Mouse (Mus musculus): ENCODE data around the gene Ercc6. TPM values are rescaled to one million over a fixed set of nuclear protein-coding genes. Genes with fewer than 3 reads are reported as not detected.

Ercc6 gene
- polyA plus RNA-seq, 1 experiment from 2014 or later: 32.4 TPM

GRCm38 (mm10) chr14:32501303-32501702 is 12.0 kb upstream of the Ercc6 start:
- H3K9me3 ChIP-seq: no peaks in the 10 kb centered on the region
- no peaks in the 10 kb centered on the region for H3K36me3 ChIP-seq
- no peak overlapping the region for H3K27ac ChIP-seq
- no peaks in the 10 kb centered on the region for H3K27me3 ChIP-seq
- H3K4me1 ChIP-seq (replicated peaks): no peaks in the 10 kb centered on the region
- 67% methylated on average over 2 of the region's 2 CpGs for WGBS
- H3K4me3 ChIP-seq (replicated peaks): no peak overlapping the region
- ATAC-seq: no peak
- no peak overlapping the region for H3K4me2 ChIP-seq (replicated peaks)
- no peak overlapping the region for H3K9ac ChIP-seq (replicated peaks)

GRCm38 (mm10) chr14:32502764-32503688 is 10.3 kb upstream of the Ercc6 start:
- ATAC-seq: no peak
- Histone ChIP-seq H3K9me3 (no peaks in the 10 kb centered on the region), H3K9ac (replicated peaks) (no peak overlapping the region), H3K4me2 (replicated peaks) (no peak overlapping the region), H3K4me1 (replicated peaks) (no peaks in the 10 kb centered on the region), H3K36me3 (no peaks in the 10 kb centered on the region), H3K27ac (no peak overlapping the region), H3K27me3 (no peaks in the 10 kb centered on the region), H3K4me3 (replicated peaks) (no peak overlapping the region)
- WGBS: 80% methylated on average over 9 of the region's 9 CpGs

- H3K4me1 ChIP-seq (replicated peaks): no peaks in the 10 kb centered on the region
- no peak overlapping the region for H3K4me2 ChIP-seq (replicated peaks)
- no peak for ATAC-seq
- H3K27ac ChIP-seq: no peak overlapping the region
- no peaks in the 10 kb centered on the region for H3K27me3 ChIP-seq
- no peak overlapping the region for H3K4me3 ChIP-seq (replicated peaks)
- no peaks in the 10 kb centered on the region for H3K9me3 ChIP-seq
- no peaks in the 10 kb centered on the region for H3K36me3 ChIP-seq
- no peak overlapping the region for H3K9ac ChIP-seq (replicated peaks)
- WGBS: 91% methylated on average over 1 of the region's 1 CpGs
Measured at GRCm38 (mm10) chr14:32503897-32504296, 9.4 kb upstream of the Ercc6 start.

GRCm38 (mm10) chr14:32506329-32506728 is 7.0 kb upstream of the Ercc6 start:
- H3K27me3 ChIP-seq: no peaks in the 10 kb centered on the region
- WGBS: 88% methylated on average over 10 of the region's 10 CpGs
- H3K9ac ChIP-seq (replicated peaks): no peak overlapping the region
- H3K4me3 ChIP-seq (replicated peaks): no peak overlapping the region
- ATAC-seq: no peak
- H3K4me2 ChIP-seq (replicated peaks): no peak overlapping the region
- no peaks in the 10 kb centered on the region for H3K9me3 ChIP-seq
- H3K4me1 ChIP-seq (replicated peaks): no peaks in the 10 kb centered on the region
- no peak overlapping the region for H3K27ac ChIP-seq
- no peaks in the 10 kb centered on the region for H3K36me3 ChIP-seq

GRCm38 (mm10) chr14:32507216-32507615 is 6.1 kb upstream of the Ercc6 start:
- 84% methylated on average over 4 of the region's 4 CpGs for WGBS
- Histone ChIP-seq H3K27ac (no peak overlapping the region), H3K9me3 (no peaks in the 10 kb centered on the region), H3K36me3 (no peaks in the 10 kb centered on the region), H3K4me2 (replicated peaks) (no peak overlapping the region), H3K27me3 (no peaks in the 10 kb centered on the region), H3K4me3 (replicated peaks) (no peak overlapping the region), H3K9ac (replicated peaks) (no peak overlapping the region), H3K4me1 (replicated peaks) (no peaks in the 10 kb centered on the region)
- ATAC-seq: no peak

- no peak overlapping the region for H3K9ac ChIP-seq (replicated peaks)
- 77% methylated on average over 10 of the region's 10 CpGs for WGBS
- no peak for ATAC-seq
Measured at GRCm38 (mm10) chr14:32508105-32508835, 5.1 kb upstream of the Ercc6 start.

GRCm38 (mm10) chr14:32509443-32509961 is 3.8 kb upstream of the Ercc6 start:
- Histone ChIP-seq H3K4me2 (replicated peaks) (no peak overlapping the region), H3K9ac (replicated peaks) (no peak overlapping the region), H3K36me3 (no peaks in the 10 kb centered on the region), H3K4me1 (replicated peaks) (peaks cover 7% of the 10 kb centered on the region), H3K9me3 (no peaks in the 10 kb centered on the region), H3K4me3 (replicated peaks) (no peak overlapping the region), H3K27ac (no peak overlapping the region), H3K27me3 (no peaks in the 10 kb centered on the region)
- 84% methylated on average over 6 of the region's 6 CpGs for WGBS
- no peak for ATAC-seq

More at GRCm38 (mm10) chr14:32508105-32508835, 5.1 kb upstream of the Ercc6 start:
- no peaks in the 10 kb centered on the region; the same call in 1 of the 2 replicates for H3K4me1 ChIP-seq (replicated peaks)
- no peak overlapping the region for H3K4me3 ChIP-seq (replicated peaks)
- no peaks in the 10 kb centered on the region for H3K27me3 ChIP-seq
- H3K4me2 ChIP-seq (replicated peaks): no peak overlapping the region
- H3K9me3 ChIP-seq: no peaks in the 10 kb centered on the region
- no peak overlapping the region for H3K27ac ChIP-seq
- no peaks in the 10 kb centered on the region for H3K36me3 ChIP-seq

GRCm38 (mm10) chr14:32512912-32513311 is 409 bp upstream of the Ercc6 start:
- peaks cover 20% of the 10 kb centered on the region for H3K36me3 ChIP-seq

GRCm38 (mm10) chr14:32516086-32516485 is 2.8 kb downstream of the Ercc6 start:
- no peaks in the 10 kb centered on the region for H3K9me3 ChIP-seq
- H3K4me1 ChIP-seq (replicated peaks): peaks cover 16% of the 10 kb centered on the region
- no peak overlapping the region for H3K9ac ChIP-seq (replicated peaks)
- peaks cover 48% of the 10 kb centered on the region for H3K36me3 ChIP-seq
- no peak overlapping the region for H3K4me2 ChIP-seq (replicated peaks)
- 100% methylated on average over 1 of the region's 1 CpGs for WGBS
- H3K27ac ChIP-seq: no peak overlapping the region
- H3K4me3 ChIP-seq (replicated peaks): no peak overlapping the region
- ATAC-seq: no peak
- no peaks in the 10 kb centered on the region for H3K27me3 ChIP-seq

More at GRCm38 (mm10) chr14:32512912-32513311, 409 bp upstream of the Ercc6 start:
- Histone ChIP-seq H3K4me2 (replicated peaks) (peak overlapping the region; percentile 87), H3K9ac (replicated peaks) (peak overlapping the region; percentile 78; the same call in 1 of the 2 replicates), H3K4me3 (replicated peaks) (peak overlapping the region; percentile 74), H3K9me3 (no peaks in the 10 kb centered on the region), H3K27ac (peak overlapping the region; percentile 91), H3K27me3 (no peaks in the 10 kb centered on the region), H3K4me1 (replicated peaks) (peaks cover 16% of the 10 kb centered on the region)
- WGBS: 43% methylated on average over 9 of the region's 9 CpGs
- peak; percentile 57 for ATAC-seq

GRCm38 (mm10) chr14:32518543-32518942 is 5.2 kb downstream of the Ercc6 start:
- H3K36me3 ChIP-seq: peaks cover 63% of the 10 kb centered on the region
- no peak overlapping the region for H3K27ac ChIP-seq
- no peak for ATAC-seq
- H3K4me3 ChIP-seq (replicated peaks): no peak overlapping the region
- no peaks in the 10 kb centered on the region for H3K27me3 ChIP-seq
- 98% methylated on average over 2 of the region's 2 CpGs for WGBS
- H3K9me3 ChIP-seq: no peaks in the 10 kb centered on the region
- H3K4me1 ChIP-seq (replicated peaks): peaks cover 21% of the 10 kb centered on the region
- H3K4me2 ChIP-seq (replicated peaks): no peak overlapping the region
- H3K9ac ChIP-seq (replicated peaks): no peak overlapping the region

GRCm38 (mm10) chr14:32520400-32520926 is 7.1 kb downstream of the Ercc6 start:
- 0 out of 2 replicates have a peak, but pooled peaks cover 7% of the 10 kb centered on the region for H3K4me1 ChIP-seq (replicated peaks)
- H3K27ac ChIP-seq: no peak overlapping the region
- H3K4me3 ChIP-seq (replicated peaks): no peak overlapping the region
- H3K36me3 ChIP-seq: peaks cover 71% of the 10 kb centered on the region
- H3K9ac ChIP-seq (replicated peaks): no peak overlapping the region
- ATAC-seq: no peak
- no peaks in the 10 kb centered on the region for H3K9me3 ChIP-seq
- no peaks in the 10 kb centered on the region for H3K27me3 ChIP-seq
- H3K4me2 ChIP-seq (replicated peaks): no peak overlapping the region
- WGBS: 76% methylated on average over 7 of the region's 7 CpGs

GRCm38 (mm10) chr14:32522336-32522735 is 9.0 kb downstream of the Ercc6 start:
- 78% methylated on average over 2 of the region's 2 CpGs for WGBS

More at GRCm38 (mm10) chr14:32522336-32522735, 9.0 kb downstream of the Ercc6 start:
- Histone ChIP-seq H3K4me3 (replicated peaks) (no peak overlapping the region), H3K36me3 (peaks cover 75% of the 10 kb centered on the region), H3K4me1 (replicated peaks) (0 out of 2 replicates have a peak, but pooled peaks cover 5% of the 10 kb centered on the region), H3K9me3 (no peaks in the 10 kb centered on the region), H3K9ac (replicated peaks) (no peak overlapping the region), H3K27ac (no peak overlapping the region), H3K27me3 (no peaks in the 10 kb centered on the region), H3K4me2 (replicated peaks) (no peak overlapping the region)
- no peak for ATAC-seq

All from midbrain, embryonic 13.5 days (tissue).